Mouse (Mus musculus) gastrocnemius, adult 2 months (tissue): ENCODE data around the gene Cgnl1. TPM values are rescaled to one million over a fixed set of nuclear protein-coding genes. Genes with fewer than 3 reads are reported as not detected.

ENCODE experiments used
- DNase-seq: peaks from one replicate; pipeline ENCODE4 v3.0.0; 2022
- H3K27ac ChIP-seq: fragments of 200-600 bp; 2 replicates; pipeline ENCODE4 v1.8.1; 2022; ENCODE audit warnings: mild to moderate bottlenecking
- H3K4me3 ChIP-seq: fragments of 200-600 bp; 2 replicates; pipeline ENCODE4 v1.8.1; 2022; ENCODE audit warnings: mild to moderate bottlenecking, moderate library complexity
- CTCF ChIP-seq: fragments of 200-600 bp; IDR thresholded peaks from 2 replicates; pipeline ENCODE4 v1.8.1; 2022; ENCODE audit warnings: antibody characterized with exemption, mild to moderate bottlenecking, moderate library complexity
- intact Hi-C: fragments of 180-260 bp; cut with DNase I; formaldehyde crosslinking; loops from one replicate; pipeline ENCODE4 v1.15.1; 2025
- total RNA-seq, 2 experiments: library from RNA; stranded (reverse); gene quantifications; 2 replicates each; pipeline ENCODE4 v1.2.3; 2021

Gene Cgnl1
- total RNA-seq, 2 experiments from 2014 or later: 3.5 to 8.1 TPM

GRCm38 (mm10) chr9:71591106-71591505 lies 180.3 kb downstream of the Cgnl1 start:
- TF ChIP-seq CTCF: no peak
- no peak for DNase-seq
- Histone ChIP-seq H3K4me3 (peak overlapping the region; percentile 79), H3K27ac (peak overlapping the region; percentile 85)
- intact Hi-C loops: no loop called here

- Histone ChIP-seq H3K4me3 (peak overlapping the region; percentile 79), H3K27ac (no peak overlapping the region)
- intact Hi-C loops: no loop called here
- no peak for TF ChIP-seq CTCF
- no peak for DNase-seq
Observed at GRCm38 (mm10) chr9:71589771-71590170, 181.6 kb downstream of the Cgnl1 start.

- Histone ChIP-seq H3K27ac (peak overlapping the region; percentile 35), H3K4me3 (peak overlapping the region; percentile 26)
- TF ChIP-seq CTCF: no peak
- intact Hi-C loops: no loop called here
- DNase-seq: no peak
Observed at GRCm38 (mm10) chr9:71588930-71589592, 182.3 kb downstream of the Cgnl1 start.

- no peak for TF ChIP-seq CTCF
- intact Hi-C loops: no loop called here
- Histone ChIP-seq H3K27ac (no peak overlapping the region), H3K4me3 (no peak overlapping the region)
- no peak for DNase-seq
Observed at GRCm38 (mm10) chr9:71586408-71586807, 185.0 kb downstream of the Cgnl1 start.

GRCm38 (mm10) chr9:71582771-71583170 lies 188.6 kb downstream of the Cgnl1 start:
- no peak for TF ChIP-seq CTCF
- Histone ChIP-seq H3K4me3 (no peak overlapping the region), H3K27ac (peak overlapping the region; percentile 46; the same call in 1 of the 2 replicates)
- intact Hi-C loops: no loop called here
- no peak for DNase-seq

GRCm38 (mm10) chr9:71578896-71579564 lies 192.4 kb downstream of the Cgnl1 start:
- peak overlapping the region; percentile 13; the same call in 1 of the 2 replicates for H3K27ac ChIP-seq
- no peak for TF ChIP-seq CTCF
- H3K4me3 ChIP-seq: no peak overlapping the region
- peak; percentile 48 for DNase-seq
- intact Hi-C loops: no loop called here

Other genes with a start within 250 kb of the Cgnl1 start
- 1 to 10 TPM; 3.7 to 5.1 TPM for gene Myzap, start 179.2 kb downstream of the Cgnl1 start, total RNA-seq